Mouse (Mus musculus) thymus, postnatal 4 days (tissue): ENCODE results near the gene Epc2.

Experiments
- DNase-seq: peaks from one replicate; pipeline ENCODE4 v3.0.0; 2021

The Epc2 gene

DNA sequence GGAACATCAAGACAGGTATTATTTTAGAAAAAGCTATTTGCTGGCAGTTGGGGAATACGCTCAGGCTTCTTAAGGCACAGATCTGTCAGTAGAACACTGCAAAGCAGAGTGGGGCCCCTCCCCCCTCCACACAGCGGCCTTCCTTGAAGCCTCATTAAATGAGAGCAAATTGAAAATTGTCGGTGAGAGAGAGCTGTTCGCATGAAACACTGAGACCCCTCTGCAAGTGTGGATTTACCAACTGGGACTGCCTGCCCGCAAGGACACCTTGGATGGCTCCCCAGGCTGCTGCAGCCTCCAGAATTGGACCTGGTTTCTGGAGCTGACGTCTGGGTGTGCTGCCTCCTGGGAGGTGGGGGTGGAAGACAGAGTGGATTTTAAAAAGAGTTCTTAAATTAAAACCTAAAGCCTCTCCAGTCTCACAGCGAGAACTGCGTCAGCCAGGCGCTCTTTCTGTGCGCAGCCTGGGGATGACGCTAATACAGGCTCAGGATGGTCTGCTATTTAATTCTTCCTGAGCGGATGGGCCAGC lies 120.9 kb downstream of the Epc2 start:
- no peak for DNase-seq

DNA sequence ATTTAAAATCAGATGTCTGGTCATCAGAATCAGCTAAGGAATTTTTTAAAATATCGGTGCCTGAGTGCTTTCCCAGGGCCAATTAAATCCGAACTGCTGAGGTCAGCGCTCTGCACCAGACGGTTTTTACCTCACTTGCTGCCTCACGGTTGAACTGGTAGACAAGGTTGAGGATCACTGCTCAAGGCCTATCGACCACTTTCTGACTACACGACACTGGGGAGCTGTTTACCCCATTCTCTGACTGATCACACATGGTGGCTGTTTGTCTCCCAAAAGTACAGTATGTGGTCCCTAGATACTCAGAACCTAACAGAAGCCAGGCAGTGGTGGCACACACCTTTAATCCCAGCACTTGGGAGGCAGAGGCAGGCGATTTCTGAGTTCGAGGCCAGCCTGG lies 121.4 kb downstream of the Epc2 start:
- DNase-seq = no peak

DNA sequence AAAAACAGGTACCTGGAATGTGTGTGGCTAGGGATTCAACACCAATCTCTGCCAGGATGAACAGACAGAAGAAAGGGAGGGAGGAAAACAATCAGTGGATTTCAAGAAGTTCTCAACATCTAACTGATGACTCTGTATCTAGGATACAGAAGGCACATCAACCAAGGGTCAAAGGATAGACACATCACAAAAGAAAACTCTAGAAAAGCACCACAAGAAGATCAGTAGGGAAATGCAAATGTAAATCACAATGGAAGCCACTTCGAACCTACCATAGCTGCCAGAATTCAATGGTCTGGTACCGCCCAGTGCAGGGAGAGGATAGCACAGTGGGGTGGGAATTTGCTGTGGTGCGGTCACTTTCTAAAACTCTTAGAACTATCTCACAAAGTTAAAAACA lies 122.0 kb downstream of the Epc2 start:
- no peak for DNase-seq

DNA sequence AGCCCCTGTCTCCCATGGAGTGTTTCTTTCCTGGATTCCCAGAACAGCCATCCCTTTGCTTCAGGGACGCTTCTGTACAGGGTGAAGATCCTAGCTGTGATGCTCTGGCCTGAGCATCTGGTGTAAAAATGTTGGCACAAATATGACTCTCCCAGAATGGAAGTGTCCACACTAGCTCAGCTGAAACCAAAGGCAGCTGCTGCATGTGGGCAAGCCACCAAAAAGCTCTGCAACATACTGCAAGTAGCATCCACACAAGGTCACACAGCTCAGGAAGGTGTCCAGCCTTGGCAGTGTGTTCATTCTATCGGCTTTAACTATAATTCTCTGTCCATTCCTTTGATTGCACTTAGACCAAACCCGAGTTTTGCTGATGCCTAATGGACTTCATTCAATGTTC lies 129.3 kb downstream of the Epc2 start:
- DNase-seq = no peak

DNA sequence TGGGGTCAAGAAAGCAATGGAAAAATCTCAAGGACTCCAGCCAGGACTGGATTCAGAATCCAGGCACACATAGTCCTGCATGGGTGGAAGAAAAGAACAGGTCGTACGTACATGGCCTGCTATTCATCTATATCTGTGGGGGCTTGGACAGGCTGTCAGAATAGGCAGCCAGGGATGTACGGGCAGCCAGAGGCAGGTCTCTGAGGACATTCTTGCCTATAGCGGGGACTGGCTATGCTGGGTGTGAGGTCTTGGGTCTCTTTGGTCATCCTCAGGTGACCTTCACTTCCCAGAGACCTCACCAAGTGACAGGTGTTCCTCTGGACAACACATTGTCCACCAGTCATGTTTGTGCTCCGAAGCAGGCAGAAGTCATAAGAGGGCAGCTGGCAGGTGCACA lies 131.3 kb downstream of the Epc2 start:
- DNase-seq = no peak

DNA sequence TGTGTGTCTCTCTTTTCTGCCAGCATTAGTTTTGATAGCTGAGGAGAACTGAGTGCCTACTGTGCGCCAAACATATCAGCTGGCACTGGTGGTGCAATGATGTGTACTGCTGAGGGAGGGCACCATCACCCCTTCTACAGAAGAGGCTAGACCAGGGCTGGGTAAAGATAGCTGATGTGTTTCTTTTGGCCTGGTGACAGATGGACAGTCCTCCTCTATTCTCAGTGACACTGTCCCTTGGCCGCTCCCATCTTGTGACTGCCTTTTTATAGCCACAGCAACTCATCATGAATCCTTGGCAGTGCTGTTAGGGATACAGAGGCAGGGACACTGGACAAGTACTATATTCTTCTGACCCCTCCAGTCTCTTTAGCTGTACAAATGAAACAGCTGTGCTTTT lies 132.0 kb downstream of the Epc2 start:
- DNase-seq = no peak

DNA sequence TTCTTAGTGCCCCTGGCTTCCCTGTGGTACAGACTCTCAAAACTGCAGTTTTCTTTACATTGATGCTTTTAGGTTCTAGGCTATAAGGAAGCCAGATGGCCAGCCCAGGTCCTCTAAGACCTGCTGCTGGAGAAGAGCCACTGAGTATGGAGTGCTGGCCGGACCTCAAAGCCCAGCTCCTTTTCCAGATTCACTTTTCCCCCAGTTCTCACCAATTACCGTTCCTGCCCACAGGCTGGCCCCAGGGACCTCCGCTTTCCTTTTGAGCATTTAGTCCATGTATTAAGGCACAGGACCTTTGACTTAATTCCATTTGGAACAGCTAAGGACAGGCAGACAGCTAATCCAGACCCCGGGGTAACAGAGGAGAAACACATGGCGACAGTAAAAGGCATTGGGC lies 139.2 kb downstream of the Epc2 start:
- no peak for DNase-seq

DNA sequence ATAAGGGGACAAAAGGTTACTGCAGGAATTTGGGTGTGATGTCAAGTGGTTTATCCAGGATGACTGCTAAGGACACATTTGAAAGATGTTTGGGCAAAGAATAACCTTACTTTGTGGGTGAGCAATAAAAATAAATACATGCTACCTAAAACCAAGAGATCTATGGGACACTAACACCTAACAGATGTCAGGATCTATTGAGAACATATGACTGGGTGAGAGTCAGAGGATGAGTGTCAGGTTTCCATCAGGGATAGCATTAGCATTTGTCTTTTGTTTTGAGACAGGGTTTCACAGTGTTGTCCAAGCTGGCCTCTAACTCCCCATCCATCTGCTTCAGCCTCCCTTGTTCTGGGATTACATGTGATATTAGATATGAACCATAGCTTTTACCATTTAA lies 141.6 kb downstream of the Epc2 start:
- no peak for DNase-seq

DNA sequence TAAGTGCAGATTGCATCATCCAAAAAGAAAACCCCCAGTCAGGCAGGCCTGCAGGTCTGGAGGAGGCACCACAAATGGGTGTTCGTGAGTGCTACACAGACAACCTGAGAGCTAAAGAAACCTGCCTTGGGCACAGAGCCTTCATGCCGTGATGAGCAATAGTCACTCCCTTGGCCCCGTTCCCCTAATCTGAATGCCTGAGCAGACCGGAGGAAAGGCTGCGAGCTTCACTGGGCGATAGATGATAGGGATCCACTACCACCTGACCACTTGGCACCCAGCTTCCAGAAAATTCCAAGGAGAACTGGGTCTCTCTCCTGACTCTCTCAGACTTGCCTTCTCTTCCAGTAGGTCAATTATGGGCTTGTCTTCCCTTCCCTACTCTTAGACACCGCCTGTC lies 143.6 kb downstream of the Epc2 start:
- no peak for DNase-seq

DNA sequence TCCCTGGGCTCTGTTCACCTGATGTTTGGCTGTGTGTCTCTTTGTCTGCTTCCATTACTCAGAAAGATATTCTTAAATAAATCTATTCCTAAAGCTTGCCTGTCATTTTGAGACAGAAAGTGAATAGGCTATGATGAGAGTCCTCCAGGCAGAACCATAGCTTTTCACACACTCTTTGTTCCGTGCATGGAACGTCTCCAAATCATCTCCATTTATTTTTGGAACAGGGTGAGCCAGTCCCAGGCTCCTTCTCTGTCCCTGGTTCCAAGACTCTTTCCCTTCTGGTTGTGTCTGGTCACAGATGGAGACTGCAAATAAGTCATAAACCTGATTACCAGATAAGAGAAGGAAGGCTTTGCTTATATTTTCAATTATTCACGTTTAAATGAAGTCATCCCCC lies 145.0 kb downstream of the Epc2 start:
- DNase-seq = no peak

DNA sequence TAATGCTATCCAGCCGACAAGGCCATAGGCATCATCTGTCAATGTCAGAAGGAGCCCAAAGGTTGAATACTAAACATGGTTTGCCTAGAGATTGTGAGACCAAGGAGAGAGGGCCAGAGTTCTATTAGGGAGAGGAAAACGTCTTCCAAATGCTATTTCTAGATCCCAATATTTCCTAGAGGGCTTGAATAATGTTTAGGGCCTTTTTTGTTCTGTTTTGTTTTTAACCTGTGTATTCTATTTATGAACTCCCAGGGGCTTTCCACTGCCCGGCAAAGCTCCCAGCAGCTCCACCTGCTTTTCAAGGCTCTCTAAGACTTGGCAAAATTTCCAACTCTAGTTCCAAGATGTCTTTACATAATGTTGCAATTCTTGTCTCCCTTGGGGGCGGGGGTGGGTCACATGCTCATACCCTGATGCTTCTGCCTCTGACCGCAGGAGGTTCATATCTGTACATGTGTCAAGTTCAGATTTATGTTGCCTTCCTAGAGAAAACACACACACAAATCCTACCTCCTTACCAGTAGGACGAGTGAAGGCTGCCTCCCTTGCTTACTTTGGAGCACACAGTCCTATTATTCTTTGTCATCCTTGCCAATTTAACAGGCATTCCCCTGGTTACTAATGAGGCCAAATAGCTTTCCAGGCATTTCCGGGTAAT lies 148.9 kb downstream of the Epc2 start:
- no peak for DNase-seq
